Mouse (Mus musculus) intestine, postnatal 0 days (tissue): ENCODE results near the gene Krtap3-3. TPM values are rescaled to one million over a fixed set of nuclear protein-coding genes. Genes with fewer than 3 reads are reported as not detected.
"Not testable (repeated sequence)": the region's sequence is repeated elsewhere in the genome, so short reads cannot be mapped to it uniquely, and the experiment has no call there.

Experiments
- ATAC-seq: fragments of 200-750 bp; cut with Nextera tagmentation; 2 replicates; pipeline ENCODE4 v1.8.0; 2017; ENCODE audit warnings: mild to moderate bottlenecking, moderate TSS enrichment, moderate library complexity
- H3K27ac ChIP-seq: fragments of 300-500 bp; sonication (generic); 2 replicates; pipeline ENCODE4 v1.5.1; 2014; ENCODE audit warnings: mild to moderate bottlenecking, low read depth, low read length, moderate library complexity
- H3K27me3 ChIP-seq: fragments of 300-500 bp; sonication (generic); replicated peaks from 2 replicates; pipeline ENCODE4 v1.6.1; 2014; ENCODE audit warnings: low read length, mixed read lengths; ENCODE audit not compliant: control insufficient read depth, insufficient read depth
- H3K36me3 ChIP-seq: fragments of 300-500 bp; sonication (generic); 2 replicates; pipeline ENCODE4 v1.6.1; 2014; ENCODE audit warnings: mild to moderate bottlenecking, moderate library complexity; ENCODE audit not compliant: control insufficient read depth, insufficient read depth
- H3K4me1 ChIP-seq: fragments of 300-500 bp; sonication (generic); replicated peaks from 2 replicates; pipeline ENCODE4 v1.6.1; 2014; ENCODE audit warnings: antibody characterized with exemption, low read length, mixed read lengths; ENCODE audit not compliant: control insufficient read depth, insufficient read depth
- H3K4me2 ChIP-seq: fragments of 300-500 bp; sonication (generic); replicated peaks from 2 replicates; pipeline ENCODE4 v1.6.1; 2014; ENCODE audit warnings: low read depth, mild to moderate bottlenecking, moderate library complexity
- H3K4me3 ChIP-seq: fragments of 300-500 bp; sonication (generic); 2 replicates; pipeline ENCODE4 v1.5.1; 2014; ENCODE audit warnings: low read depth, low read length
- H3K9ac ChIP-seq: fragments of 300-500 bp; sonication (generic); 2 replicates; pipeline ENCODE4 v1.6.1; 2014; ENCODE audit warnings: mild to moderate bottlenecking, low read depth, low read length
- H3K9me3 ChIP-seq: fragments of 300-500 bp; sonication (generic); 2 replicates; pipeline ENCODE4 v1.6.1; 2016; ENCODE audit warnings: mixed run types; ENCODE audit not compliant: control insufficient read depth
- CTCF ChIP-seq: sonication (generic); IDR thresholded peaks from 2 replicates; pipeline ENCODE4 v1.5.1; 2016; ENCODE audit warnings: low read depth, mild to moderate bottlenecking, control low read depth, antibody characterized with exemption, moderate library complexity
- WGBS: fragments of 180-500 bp; shearing (Covaris S2); extraction: QIAGEN DNeasy Blood & Tissue Kit; methylation state at CpG from one replicate; pipeline ENCODE4 v1.1.7; 2014; 5-methylcytosine and 5-hydroxymethylcytosine counted together
- polyA plus RNA-seq: library from polyadenylated mRNA; unstranded; fragments of >200 nt; fragmentation: Nextera tagmentation; extraction: Ambion mirVana; gene quantifications from 2 replicates; pipeline ENCODE4 v1.2.1, GENCODE M21; 2015

Gene Krtap3-3
- polyA plus RNA-seq: not detected in 2 replicates

GRCm38 (mm10) chr11:99550765-99551164 is at the start of gene Krtap3-3:
TSS of gene Krtap3-3 (minus strand) at chr11:99550865.
- WGBS: 67% methylated on average over 4 of the region's 4 CpGs
- H3K9ac ChIP-seq: no peak within 1 kb of the TSS
- no peak within 1 kb of the TSS for H3K4me3 ChIP-seq
- no peaks in the 10 kb centered on the region for H3K27me3 ChIP-seq
- H3K4me1 ChIP-seq: no peaks in the 10 kb centered on the region
- no peak for TF ChIP-seq CTCF
- no peaks in the 10 kb centered on the region for H3K36me3 ChIP-seq
- H3K27ac ChIP-seq: no peak within 1 kb of the TSS
- no peak within 1 kb of the TSS for H3K4me2 ChIP-seq
- ATAC-seq: no peak
- H3K9me3 ChIP-seq: no peaks in the 10 kb centered on the region

- not testable (repeated sequence) for H3K4me3 ChIP-seq, H3K4me1 ChIP-seq, H3K27ac ChIP-seq, H3K36me3 ChIP-seq, H3K27me3 ChIP-seq, H3K4me2 ChIP-seq, H3K9ac ChIP-seq, ATAC-seq, H3K9me3 ChIP-seq
- 84% methylated on average over 6 of the region's 6 CpGs for WGBS
Observed at GRCm38 (mm10) chr11:99597742-99598141, 47.1 kb upstream of the Krtap3-3 start, which contains the start of gene Krtap9-3. TSS of gene Krtap9-3 (minus strand) at chr11:99598105.

GRCm38 (mm10) chr11:99590981-99591380 is 40.3 kb upstream of the Krtap3-3 start, which contains the start of gene Krtap1-3:
TSS of gene Krtap1-3 (minus strand) at chr11:99591339.
- Histone ChIP-seq H3K4me1 (no peaks in the 10 kb centered on the region), H3K4me3 (no peak within 1 kb of the TSS), H3K4me2 (no peak within 1 kb of the TSS), H3K36me3 (no peaks in the 10 kb centered on the region), H3K9me3 (no peaks in the 10 kb centered on the region), H3K27ac (no peak within 1 kb of the TSS), H3K9ac (no peak within 1 kb of the TSS), H3K27me3 (no peaks in the 10 kb centered on the region)
- ATAC-seq: no peak
- 79% methylated on average over 3 of the region's 6 CpGs for WGBS
- no peak for TF ChIP-seq CTCF

- 77% methylated on average over 7 of the region's 7 CpGs for WGBS
Observed at GRCm38 (mm10) chr11:99585096-99585495, 34.4 kb upstream of the Krtap3-3 start.

GRCm38 (mm10) chr11:99583245-99583704 is 32.6 kb upstream of the Krtap3-3 start, which contains the start of gene Krtap1-4:
TSS of gene Krtap1-4 (minus strand) at chr11:99583654.
- WGBS: 83% methylated on average over 5 of the region's 5 CpGs
- no peaks in the 10 kb centered on the region for H3K36me3 ChIP-seq
- H3K4me3 ChIP-seq: no peak within 1 kb of the TSS
- no peak for ATAC-seq
- no peak within 1 kb of the TSS for H3K27ac ChIP-seq
- no peak within 1 kb of the TSS for H3K9ac ChIP-seq
- no peak within 1 kb of the TSS for H3K4me2 ChIP-seq
- TF ChIP-seq CTCF: no peak
- H3K9me3 ChIP-seq: no peaks in the 10 kb centered on the region
- H3K27me3 ChIP-seq: no peaks in the 10 kb centered on the region
- no peaks in the 10 kb centered on the region for H3K4me1 ChIP-seq

More at GRCm38 (mm10) chr11:99585096-99585495, 34.4 kb upstream of the Krtap3-3 start:
- H3K9ac ChIP-seq: no peak overlapping the region
- H3K4me3 ChIP-seq: no peak overlapping the region
- no peaks in the 10 kb centered on the region for H3K4me1 ChIP-seq
- no peaks in the 10 kb centered on the region for H3K27me3 ChIP-seq
- no peak for TF ChIP-seq CTCF
- H3K9me3 ChIP-seq: no peaks in the 10 kb centered on the region
- no peak overlapping the region for H3K4me2 ChIP-seq
- no peak for ATAC-seq
- no peak overlapping the region for H3K27ac ChIP-seq
- no peaks in the 10 kb centered on the region for H3K36me3 ChIP-seq

- Histone ChIP-seq H3K9ac (no peak overlapping the region), H3K36me3 (no peaks in the 10 kb centered on the region), H3K4me2 (no peak overlapping the region), H3K4me3 (no peak overlapping the region), H3K9me3 (no peaks in the 10 kb centered on the region), H3K27me3 (no peaks in the 10 kb centered on the region), H3K4me1 (no peaks in the 10 kb centered on the region), H3K27ac (no peak overlapping the region)
- 84% methylated on average over 6 of the region's 6 CpGs for WGBS
- no peak for TF ChIP-seq CTCF
- ATAC-seq: no peak
Observed at GRCm38 (mm10) chr11:99581564-99581963, 30.9 kb upstream of the Krtap3-3 start.

GRCm38 (mm10) chr11:99581051-99581450 is 30.4 kb upstream of the Krtap3-3 start:
- Histone ChIP-seq H3K36me3 (no peaks in the 10 kb centered on the region), H3K4me3 (no peak overlapping the region), H3K27me3 (no peaks in the 10 kb centered on the region), H3K9me3 (no peaks in the 10 kb centered on the region), H3K27ac (no peak overlapping the region), H3K9ac (no peak overlapping the region), H3K4me1 (no peaks in the 10 kb centered on the region), H3K4me2 (no peak overlapping the region)
- WGBS: 96% methylated on average over 5 of the region's 5 CpGs
- TF ChIP-seq CTCF: no peak
- no peak for ATAC-seq
